Mouse (Mus musculus) ES-E14 (cell line): Measurements from ENCODE around the gene Dut. TPM values are rescaled to one million over a fixed set of nuclear protein-coding genes. Genes with fewer than 3 reads are reported as not detected.

ENCODE experiments used
- DNase-seq: peaks from one replicate; pipeline ENCODE4 v3.0.0-alpha.2; 2013; ENCODE audit warnings: low read depth, low spot score
- H3K27ac ChIP-seq: 2 replicates; pipeline ENCODE4 v1.5.1; 2012; ENCODE audit warnings: low read depth, mild to moderate bottlenecking, low read length, moderate library complexity, mixed read lengths; ENCODE audit not compliant: poor library complexity, insufficient read depth, severe bottlenecking
- H3K36me3 ChIP-seq: 2 replicates; pipeline ENCODE4 v1.6.1; 2012; ENCODE audit warnings: mild to moderate bottlenecking, low read length, moderate library complexity, mixed read lengths; ENCODE audit not compliant: control insufficient read depth, poor library complexity, insufficient read depth, severe bottlenecking
- H3K4me1 ChIP-seq, 2 experiments: fragments of 150-350 bp in 1 of 2; sonication (generic) in 1 of 2; 2 replicates each; pipeline ENCODE4 v1.6.1; 2012; ENCODE audit warnings: low read length in 2 of 2, mild to moderate bottlenecking in 1 of 2, mixed read lengths in 1 of 2; ENCODE audit not compliant: control insufficient read depth in 2 of 2, insufficient read depth in 2 of 2, poor library complexity in 1 of 2
- H3K4me3 ChIP-seq, 2 experiments: fragments of 150-350 bp in 1 of 2; sonication (generic) in 1 of 2; 2 replicates each; pipeline ENCODE4 v1.5.1; 2012; ENCODE audit warnings: low read length in 2 of 2, low read depth in 1 of 2, mild to moderate bottlenecking in 1 of 2, mixed read lengths in 1 of 2; ENCODE audit not compliant: insufficient read depth in 1 of 2, poor library complexity in 1 of 2, severe bottlenecking in 1 of 2
- H3K9ac ChIP-seq: 2 replicates; pipeline ENCODE4 v1.6.1; 2012; ENCODE audit warnings: low read depth, mild to moderate bottlenecking, low read length, mixed read lengths; ENCODE audit not compliant: poor library complexity, insufficient read depth, severe bottlenecking
- H3K9me3 ChIP-seq: fragments of 150-350 bp; sonication (generic); 2 replicates; pipeline ENCODE4 v1.6.1; 2012; ENCODE audit warnings: low read depth, mild to moderate bottlenecking, low read length; ENCODE audit not compliant: control insufficient read depth, insufficient read depth
- CHD2 ChIP-seq: IDR thresholded peaks from 2 replicates; pipeline ENCODE4 v1.6.1; 2014; ENCODE audit warnings: mild to moderate bottlenecking, low read depth, low read length, inconsistent platforms
- HCFC1 ChIP-seq: IDR thresholded peaks from 2 replicates; pipeline ENCODE4 v1.6.1; 2012; ENCODE audit warnings: low read length, inconsistent platforms, borderline replicate concordance; ENCODE audit not compliant: insufficient read depth
- MAFK ChIP-seq: IDR thresholded peaks from 2 replicates; pipeline ENCODE4 v1.6.1; 2014; ENCODE audit warnings: mild to moderate bottlenecking, low read depth, low read length, inconsistent platforms; ENCODE audit not compliant: insufficient read depth
- ZC3H11A ChIP-seq: IDR thresholded peaks from 2 replicates; pipeline ENCODE4 v1.6.1; 2012; ENCODE audit warnings: low read depth, mild to moderate bottlenecking, inconsistent platforms, low read length, borderline replicate concordance
- ZNF384 ChIP-seq: IDR thresholded peaks from 2 replicates; pipeline ENCODE4 v1.6.1; 2012; ENCODE audit warnings: low read depth, low read length, inconsistent platforms
- in situ Hi-C, 2 experiments: fragments of 600-800 bp; cut with MboI; formaldehyde crosslinking; loops; one replicate each; pipeline ENCODE4 v1.15.1; 2025; ENCODE audit warnings: low sequenced_read_pairs in 2 of 2, inconsistent platforms in 1 of 2; ENCODE audit not compliant: unreplicated experiment in 2 of 2
- total RNA-seq: library from RNA; depleted of rRNA; stranded (reverse); fragments of 300-350 nt; gene quantifications from 2 replicates; pipeline ENCODE4 v1.2.3, GENCODE M21; 2012

Gene Dut
- total RNA-seq, 1 experiment = 158 TPM

- Histone ChIP-seq H3K9ac (no peak overlapping the region), H3K9me3 (no peaks in the 10 kb centered on the region), H3K36me3 (no peaks in the 10 kb centered on the region), H3K27ac (no peak overlapping the region), H3K4me1 (no peaks in the 10 kb centered on the region), H3K4me3 (no peak overlapping the region)
- in situ Hi-C loops = no loop called here
- DNase-seq = no peak
- TF ChIP-seq HCFC1 (no peak), ZNF384 (no peak), MAFK (no peak), ZC3H11A (no peak), CHD2 (no peak)
Measured at GRCm38 (mm10) chr2:125295526-125295925, 48.5 kb downstream of the Dut start.

- H3K27ac ChIP-seq = no peak overlapping the region
- H3K9me3 ChIP-seq = no peaks in the 10 kb centered on the region
- no peak for DNase-seq
- H3K9ac ChIP-seq = no peak overlapping the region
- in situ Hi-C loops = no loop called here
- no peaks in the 10 kb centered on the region for H3K36me3 ChIP-seq
- TF ChIP-seq ZNF384 (no peak), MAFK (no peak), CHD2 (no peak), HCFC1 (no peak)
- H3K4me3 ChIP-seq = no peak overlapping the region
- peaks cover 0 to 3% of the 10 kb centered on the region in 2 experiments; a peak in 1 of 4 replicates for H3K4me1 ChIP-seq
Measured at GRCm38 (mm10) chr2:125298841-125299240, 51.9 kb downstream of the Dut start.

GRCm38 (mm10) chr2:125301877-125302624 is 55.1 kb downstream of the Dut start:
- TF ChIP-seq ZNF384 (no peak), HCFC1 (no peak), ZC3H11A (no peak), MAFK (no peak), CHD2 (no peak)
- no peak overlapping the region for H3K4me3 ChIP-seq
- no peak overlapping the region for H3K27ac ChIP-seq
- in situ Hi-C loops = no loop called here
- no peak overlapping the region for H3K9ac ChIP-seq
- DNase-seq = no peak
- H3K4me1 ChIP-seq = peaks cover 0 to 3% of the 10 kb centered on the region in 2 experiments; a peak in 1 of 4 replicates
- H3K36me3 ChIP-seq = no peaks in the 10 kb centered on the region
- H3K9me3 ChIP-seq = no peaks in the 10 kb centered on the region

- Histone ChIP-seq H3K36me3 (no peaks in the 10 kb centered on the region), H3K27ac (no peak overlapping the region), H3K9me3 (no peaks in the 10 kb centered on the region), H3K9ac (no peak overlapping the region), H3K4me3 (no peak overlapping the region), H3K4me1 (peaks cover 0 to 3% of the 10 kb centered on the region in 2 experiments; a peak in 1 of 4 replicates)
- no peak for DNase-seq
- TF ChIP-seq ZC3H11A = no peak
- TF ChIP-seq HCFC1 = no peak
- no peak for TF ChIP-seq MAFK
- no peak for TF ChIP-seq ZNF384
- TF ChIP-seq CHD2 = no peak
- in situ Hi-C loops = no loop called here
Measured at GRCm38 (mm10) chr2:125302625-125302924, 55.6 kb downstream of the Dut start.
